Mouse (Mus musculus) layer of hippocampus, adult 18-20 months (tissue): ENCODE results near the gene Olfr1360. TPM values are rescaled to one million over a fixed set of nuclear protein-coding genes. Genes with fewer than 3 reads are reported as not detected.
"Not testable (repeated sequence)": the region's sequence is repeated elsewhere in the genome, so short reads cannot be mapped to it uniquely, and the experiment has no call there.

Experiments used
- DNase-seq, 2 experiments: peaks; one replicate each; pipeline ENCODE4 v3.0.0; 2022; ENCODE audit warnings: low spot score in 2 of 2
- long read RNA-seq: library from polyadenylated mRNA; stranded (forward); transcript quantifications from one replicate; pipeline ENCODE4 v2.0.0, GENCODE M21; 2021
- total RNA-seq, 2 experiments: library from RNA; stranded (reverse); gene quantifications; 2 replicates each; pipeline ENCODE4 v1.2.3; 2021

The Olfr1360 gene
- not detected for total RNA-seq
- long read RNA-seq: 0 reads

- DNase-seq: no peak
Observed at GRCm38 (mm10) chr13:21677305-21677704, at the start of gene Olfr1360. Gene Olfr1360 (minus strand): TSS chr13:21677405.

DNA sequence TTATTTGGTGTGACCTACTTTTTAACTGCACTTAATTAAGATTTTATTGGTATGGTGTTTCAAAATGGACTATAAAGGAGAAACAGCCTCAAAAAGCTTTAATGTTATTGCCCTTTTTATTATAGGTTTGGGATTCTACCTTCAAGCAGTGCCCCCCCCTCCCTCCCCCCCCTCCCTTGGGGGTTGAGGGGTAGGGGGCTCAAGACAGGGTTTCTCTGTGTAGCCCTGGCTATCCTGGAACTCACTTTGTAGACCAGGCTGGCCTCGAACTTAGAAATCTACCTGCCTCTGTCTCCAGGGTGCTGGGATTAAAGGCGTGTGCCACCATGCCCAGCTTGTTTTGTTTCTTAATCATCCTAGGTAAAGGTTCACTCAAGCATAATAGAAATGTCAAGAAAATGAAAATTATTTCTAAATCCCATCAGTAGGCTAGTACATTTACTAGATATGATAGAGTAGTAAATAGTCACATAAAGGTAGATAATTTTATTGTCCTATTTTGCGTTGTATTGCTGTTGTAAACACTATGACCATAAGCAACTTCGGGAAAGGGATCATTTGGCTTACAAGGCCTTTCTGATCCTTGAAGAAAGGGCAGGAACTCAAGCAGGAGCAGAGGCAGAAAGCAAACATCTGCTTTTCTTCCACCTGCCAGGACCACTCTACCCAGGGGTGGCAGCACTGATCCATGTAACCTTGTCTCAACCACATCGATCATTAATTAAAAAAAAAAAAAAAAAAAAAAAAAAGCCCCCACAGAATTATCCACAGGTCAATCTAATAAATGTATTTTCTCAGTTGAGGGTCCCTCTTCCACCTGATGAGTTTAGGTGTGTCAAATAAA, 46.0 kb upstream of the Olfr1360 start:
- DNase-seq: no peak

GRCm38 (mm10) chr13:21722373-21722925, 45.2 kb upstream of the Olfr1360 start:
- DNase-seq: no peak

DNA sequence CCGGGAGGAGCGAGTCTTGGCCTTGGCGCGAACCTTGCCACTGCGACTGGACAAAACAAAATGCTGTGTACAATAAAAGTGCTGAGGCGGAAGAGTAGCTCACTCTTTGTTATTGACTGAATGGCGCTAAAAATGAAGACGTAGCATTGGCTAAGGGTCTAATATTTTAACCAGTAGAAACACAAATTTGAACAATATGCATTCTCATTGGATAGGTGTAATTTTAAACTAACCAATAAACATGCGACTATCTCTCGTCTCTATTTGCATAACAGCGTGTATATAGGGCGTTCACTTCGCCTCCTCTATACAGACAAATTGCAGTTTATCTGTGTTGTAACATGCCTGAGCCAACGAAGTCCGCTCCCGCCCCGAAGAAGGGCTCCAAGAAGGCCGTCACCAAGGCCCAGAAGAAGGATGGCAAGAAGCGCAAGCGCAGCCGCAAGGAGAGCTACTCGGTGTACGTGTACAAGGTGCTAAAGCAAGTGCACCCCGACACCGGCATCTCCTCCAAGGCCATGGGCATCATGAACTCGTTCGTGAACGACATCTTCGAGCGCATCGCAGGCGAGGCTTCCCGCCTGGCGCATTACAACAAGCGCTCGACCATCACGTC, 44.7 kb upstream of the Olfr1360 start, which contains the start of gene Hist1h2bm:
TSS of gene Hist1h2bm (plus strand) at position 288 of the 616 bp plus-strand sequence.
- DNase-seq: peak; percentile 48 to 85

- DNase-seq: not testable (repeated sequence)
Observed at GRCm38 (mm10) chr13:21721107-21721756, 44.0 kb upstream of the Olfr1360 start.

- DNase-seq: no peak
Observed at GRCm38 (mm10) chr13:21718381-21719080, 41.3 kb upstream of the Olfr1360 start.

DNA sequence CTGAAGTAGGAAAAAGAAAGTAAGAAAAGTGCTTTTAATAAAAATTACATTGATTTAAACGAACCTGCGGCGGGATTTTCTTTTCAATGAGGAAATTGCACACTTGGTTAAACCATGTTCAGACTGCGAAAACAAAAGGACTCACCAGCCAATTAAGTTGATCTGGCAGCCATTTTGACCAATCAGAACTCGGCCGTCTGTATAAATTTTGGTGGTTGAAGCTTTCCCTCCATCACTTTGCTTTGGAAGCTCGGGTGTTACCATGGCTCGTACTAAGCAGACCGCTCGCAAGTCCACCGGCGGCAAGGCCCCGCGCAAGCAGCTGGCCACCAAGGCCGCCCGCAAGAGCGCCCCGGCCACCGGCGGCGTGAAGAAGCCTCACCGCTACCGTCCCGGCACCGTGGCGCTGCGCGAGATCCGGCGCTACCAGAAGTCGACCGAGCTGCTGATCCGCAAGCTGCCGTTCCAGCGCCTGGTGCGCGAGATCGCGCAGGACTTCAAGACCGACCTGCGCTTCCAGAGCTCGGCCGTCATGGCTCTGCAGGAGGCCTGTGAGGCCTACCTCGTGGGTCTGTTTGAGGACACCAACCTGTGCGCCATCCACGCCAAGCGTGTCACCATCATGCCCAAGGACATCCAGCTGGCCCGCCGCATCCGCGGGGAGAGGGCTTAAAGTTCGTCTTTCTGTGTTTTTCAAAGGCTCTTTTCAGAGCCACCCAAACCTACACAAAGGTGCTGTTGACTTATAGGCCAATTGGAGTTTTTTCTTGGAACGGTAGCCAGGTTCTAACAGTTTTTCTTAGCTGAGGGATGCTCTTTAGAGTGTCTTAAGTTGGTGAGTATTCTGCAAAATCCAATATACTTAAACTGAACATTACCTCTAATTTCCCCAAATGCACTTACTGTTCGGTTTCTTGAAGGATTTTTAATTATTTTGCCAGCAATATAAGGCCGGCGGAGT, 40.5 kb upstream of the Olfr1360 start, which contains the start of gene Hist1h3h:
TSS of gene Hist1h3h (plus strand) at position 263 of the 961 bp plus-strand sequence.
- DNase-seq: peak; percentile 84 to 94

GRCm38 (mm10) chr13:21716540-21717391, 39.6 kb upstream of the Olfr1360 start:
- peak in 1 of 2 experiments; percentile 22 for DNase-seq

DNA sequence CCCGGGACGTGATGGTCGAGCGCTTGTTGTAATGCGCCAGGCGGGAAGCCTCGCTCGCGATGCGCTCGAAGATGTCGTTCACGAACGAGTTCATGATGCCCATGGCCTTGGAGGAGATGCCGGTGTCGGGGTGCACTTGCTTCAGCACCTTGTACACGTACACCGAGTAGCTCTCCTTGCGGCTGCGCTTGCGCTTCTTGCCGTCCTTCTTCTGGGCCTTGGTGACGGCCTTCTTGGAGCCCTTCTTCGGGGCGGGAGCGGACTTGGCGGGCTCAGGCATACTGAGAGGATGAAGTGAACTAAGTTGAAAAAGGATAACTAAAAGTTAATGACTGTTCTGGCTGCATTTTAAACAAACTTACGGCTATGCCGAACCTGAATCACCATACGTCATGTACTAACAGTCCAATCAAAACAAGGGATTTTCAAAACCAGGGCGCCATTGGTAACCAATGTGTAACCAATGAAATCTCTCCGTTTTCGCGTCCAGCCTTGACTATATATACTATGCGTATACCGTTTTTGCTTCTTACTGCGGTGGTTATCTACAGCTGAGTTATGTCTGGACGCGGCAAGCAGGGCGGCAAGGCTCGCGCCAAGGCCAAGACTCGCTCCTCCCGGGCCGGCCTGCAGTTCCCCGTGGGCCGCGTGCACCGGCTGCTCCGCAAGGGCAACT, 38.8 kb upstream of the Olfr1360 start, which contains the start of the genes Hist1h2bl and Hist1h2ai:
TSS of gene Hist1h2bl (minus strand) at position 280 of the 676 bp plus-strand sequence.
TSS of gene Hist1h2ai (plus strand) at position 559 of the 676 bp plus-strand sequence.
- peak; percentile 84 to 96 for DNase-seq

- peak; percentile 6 to 39 for DNase-seq
Observed at GRCm38 (mm10) chr13:21715131-21715863, 38.1 kb upstream of the Olfr1360 start.

DNA sequence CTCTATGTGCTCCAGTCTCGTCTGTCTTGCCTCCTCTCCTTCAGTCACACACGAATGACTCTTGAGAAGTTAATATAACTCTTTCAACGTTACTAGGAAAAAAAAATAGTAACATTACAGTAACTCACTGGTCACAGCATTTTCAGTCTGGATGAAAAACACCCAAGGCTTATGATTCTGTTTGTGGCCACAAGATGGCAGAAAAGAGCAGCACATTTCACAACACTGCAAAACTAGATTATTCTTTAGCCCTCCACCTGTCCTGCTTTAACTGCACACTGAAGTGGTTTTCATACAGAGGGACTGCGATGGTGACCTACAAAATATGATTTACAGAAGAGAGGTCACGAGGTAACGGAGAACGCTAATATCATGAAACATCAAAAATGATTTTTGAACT, 37.5 kb upstream of the Olfr1360 start:
- peak; percentile 34 to 86 for DNase-seq

DNA sequence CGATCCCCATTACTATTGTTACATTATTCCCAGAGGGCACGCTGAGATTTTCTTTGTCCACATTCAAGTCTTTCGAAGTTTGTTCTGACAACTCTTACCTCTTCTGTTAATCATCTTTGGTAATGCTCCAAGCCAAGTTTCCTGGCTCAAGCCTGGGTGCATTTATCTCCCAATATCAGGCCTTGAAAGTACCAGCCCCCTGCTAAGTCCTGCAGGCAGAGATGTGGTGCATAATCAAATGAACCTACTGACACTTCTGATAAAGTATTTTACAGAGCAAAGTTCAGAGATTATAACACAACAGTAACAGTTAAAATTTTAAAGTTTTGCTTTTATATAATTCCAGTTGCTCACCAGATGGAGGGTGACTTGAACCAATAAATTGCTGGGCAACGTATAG, 34.5 kb upstream of the Olfr1360 start:
- no peak for DNase-seq

GRCm38 (mm10) chr13:21710821-21711525, 33.8 kb upstream of the Olfr1360 start:
- DNase-seq: peak; percentile 67 to 90

DNA sequence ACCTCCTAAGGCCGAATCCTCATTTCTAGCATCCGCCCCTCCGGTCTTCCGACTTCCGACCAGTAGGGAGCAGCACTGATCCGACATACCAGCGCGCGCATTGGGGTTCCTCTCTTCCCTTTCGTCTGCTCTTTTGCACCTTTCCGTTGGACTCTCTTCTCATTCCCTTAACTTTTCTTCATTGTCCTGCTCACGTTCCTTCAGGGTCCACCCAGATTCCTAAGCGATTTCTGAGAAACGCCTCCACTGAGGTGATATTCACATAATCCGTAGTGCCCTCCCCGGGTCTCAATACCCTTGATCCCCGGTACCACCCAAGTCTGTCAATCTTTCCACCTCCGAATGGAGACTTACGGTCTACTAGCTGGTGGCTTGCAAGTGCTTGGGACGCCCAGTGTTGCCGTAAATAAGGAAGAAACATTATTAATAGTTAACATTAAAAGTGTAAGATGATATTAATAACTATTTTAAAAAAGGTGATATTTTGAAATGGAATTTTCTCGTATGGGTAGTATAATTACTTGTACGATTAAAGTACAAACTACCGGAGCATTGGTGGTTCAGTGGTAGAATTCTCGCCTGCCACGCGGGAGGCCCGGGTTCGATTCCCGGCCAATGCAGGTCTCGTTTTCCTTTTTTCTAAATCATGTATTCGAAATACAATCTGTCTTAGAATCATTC, 33.0 kb upstream of the Olfr1360 start:
- peak; percentile 84 to 94 for DNase-seq

- DNase-seq: no peak
Observed at GRCm38 (mm10) chr13:21706669-21707068, 29.5 kb upstream of the Olfr1360 start.

DNA sequence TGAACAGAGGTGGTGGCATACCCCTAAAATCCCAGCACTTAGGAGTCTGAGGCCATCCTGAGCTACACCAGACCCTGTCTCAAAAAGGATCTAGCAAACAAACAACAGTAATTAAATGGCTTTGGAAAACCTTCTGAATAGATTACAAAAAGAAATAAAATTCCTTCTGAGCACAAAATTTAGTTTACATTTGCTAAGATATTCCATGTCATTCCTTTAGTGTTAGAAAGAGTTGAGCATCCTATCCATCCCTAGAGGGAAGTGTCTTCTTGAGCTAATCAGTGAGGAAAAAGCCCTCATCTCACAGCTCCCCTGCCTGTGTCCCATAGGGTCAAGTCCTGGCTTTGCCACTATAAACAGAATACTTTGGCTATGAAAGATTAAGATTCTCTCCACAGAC, 20.6 kb upstream of the Olfr1360 start, which contains the start of gene Olfr1359:
TSS of gene Olfr1359 (plus strand) at position 301 of the 400 bp plus-strand sequence.
- DNase-seq: no peak
